Mouse (Mus musculus): Measurements from ENCODE around the gene Bag2.
A peak's percentile ranks its signal among the peaks of the same experiment; 100 is the strongest.
"Not testable (repeated sequence)": the region's sequence is repeated elsewhere in the genome, so short reads cannot be mapped to it uniquely, and the experiment has no call there.

Gene Bag2

DNA sequence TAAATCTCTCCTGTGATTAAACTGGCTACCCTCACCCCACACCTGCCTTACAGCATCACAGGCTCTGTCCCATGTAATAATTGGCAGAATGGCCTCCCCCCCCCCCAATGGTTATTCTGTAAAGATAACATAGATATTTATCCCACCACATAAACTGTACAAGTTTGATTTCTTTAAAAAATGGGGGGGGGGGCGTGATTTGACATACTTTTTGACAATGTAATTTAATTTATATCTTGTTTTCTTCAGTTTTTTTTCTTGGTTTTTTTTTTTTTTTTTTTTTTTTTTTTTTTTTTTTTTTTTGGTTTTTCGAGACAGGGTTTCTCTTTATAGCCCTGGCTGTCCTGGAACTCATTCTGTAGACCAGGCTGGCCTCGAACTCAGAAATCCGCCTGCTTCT is 7.9 kb downstream of the Bag2 start:
- DNase-seq (ENCODE audit: low spot score in 2 of 2) = not testable (repeated sequence)

DNA sequence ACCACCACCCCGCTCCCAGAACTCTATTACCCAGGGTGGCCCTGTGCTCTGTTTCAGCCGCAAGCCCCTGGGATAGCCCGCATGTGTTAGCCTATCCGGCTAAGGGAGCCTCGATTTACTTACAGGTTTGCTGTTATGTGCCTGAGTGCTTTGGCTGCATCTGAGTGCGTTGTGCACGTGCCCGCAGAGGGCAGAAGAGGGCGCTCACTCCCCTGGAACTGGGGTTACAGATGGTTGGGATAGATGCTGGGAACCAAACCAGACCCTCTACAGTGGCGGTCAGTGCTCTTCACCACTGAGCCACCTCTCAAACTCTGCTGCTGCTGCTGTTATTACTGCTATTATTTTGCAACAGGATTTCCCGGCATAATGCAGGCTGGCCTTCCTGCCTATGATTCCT is 8.5 kb downstream of the Bag2 start:
- DNase-seq (ENCODE audit: low spot score in 2 of 2) = no peak

DNA sequence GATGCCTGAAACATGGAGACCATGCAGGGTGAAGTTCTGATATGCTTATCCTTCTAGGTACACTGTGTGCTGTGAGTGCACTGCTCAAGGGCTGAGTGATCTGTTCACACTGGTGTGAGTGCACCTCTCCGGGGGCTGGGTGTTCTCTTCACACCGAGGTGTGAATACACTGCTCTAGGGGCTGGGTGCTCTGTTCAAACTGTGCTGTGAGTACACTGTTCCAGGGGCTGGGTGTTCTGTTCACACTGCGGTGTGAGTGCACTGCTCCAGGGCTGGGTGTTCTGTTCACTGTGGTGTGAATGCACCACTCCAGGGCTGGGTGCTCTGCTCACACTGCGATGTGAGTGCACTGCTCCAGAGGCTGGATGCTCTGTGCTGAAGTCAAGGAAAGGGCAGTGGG is 11.7 kb downstream of the Bag2 start:
- no peak for DNase-seq (ENCODE audit: low spot score in 2 of 2)

DNA sequence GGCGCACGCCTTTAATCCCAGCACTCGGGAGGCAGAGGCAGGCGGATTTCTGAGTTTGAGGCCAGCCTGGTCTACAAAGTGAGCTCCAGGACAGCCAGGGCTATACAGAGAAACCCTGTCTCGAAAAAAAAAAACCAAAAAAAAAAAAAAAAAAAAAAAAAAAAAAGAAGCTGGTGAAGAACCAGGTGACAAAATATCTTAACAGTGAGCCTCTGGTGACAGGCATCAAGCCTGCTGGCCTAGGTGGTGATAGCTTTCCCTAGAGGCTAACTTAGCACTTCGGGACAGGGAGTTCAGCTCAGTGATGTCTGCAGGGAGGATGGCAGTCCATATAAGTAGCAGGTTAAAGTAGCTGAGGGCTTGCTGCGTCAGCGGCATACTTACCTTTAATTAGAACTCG is 12.8 kb downstream of the Bag2 start:
- DNase-seq (ENCODE audit: low spot score in 2 of 2) = not testable (repeated sequence)

DNA sequence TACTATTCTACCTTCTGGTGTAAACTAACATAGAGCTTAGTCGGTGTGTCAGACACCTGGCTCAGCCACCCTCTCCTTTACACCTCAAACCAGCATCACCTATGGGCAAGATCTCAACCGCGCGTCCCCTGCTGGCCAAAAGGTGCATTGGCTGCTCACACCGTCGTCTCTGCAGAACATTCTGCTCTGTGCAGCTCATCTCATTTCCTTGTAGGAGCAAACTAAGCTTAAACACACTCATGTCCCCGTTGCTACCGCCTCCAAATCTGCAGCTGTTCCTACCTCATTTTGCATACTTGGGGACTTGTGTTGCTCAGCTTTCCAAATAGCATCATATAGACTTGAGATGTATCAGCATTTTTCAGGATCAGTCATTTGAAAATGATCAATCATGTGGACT is 14.7 kb downstream of the Bag2 start:
- DNase-seq (ENCODE audit: low spot score in 2 of 2) = no peak

DNA sequence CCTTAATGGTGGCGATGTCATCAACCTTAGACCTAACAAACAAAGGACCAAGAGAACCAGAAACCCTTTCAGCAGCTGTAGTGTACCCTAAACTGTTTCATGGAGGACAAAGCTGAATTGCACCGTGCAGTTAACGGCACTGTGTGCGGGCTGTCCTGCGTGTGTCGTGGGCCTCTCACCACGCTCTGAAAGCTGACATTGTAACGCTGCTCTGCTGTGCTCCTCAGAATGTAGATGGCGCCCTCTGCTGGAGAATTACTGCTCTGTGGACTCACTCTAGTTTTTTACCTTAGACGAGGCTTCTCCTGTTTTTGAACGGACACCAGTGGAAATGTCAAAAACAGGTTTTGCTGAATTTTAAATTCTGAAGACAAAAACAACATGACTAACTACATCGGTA is 18.3 kb downstream of the Bag2 start:
- DNase-seq (ENCODE audit: low spot score in 2 of 2) = peak; percentile 56 to 64

DNA sequence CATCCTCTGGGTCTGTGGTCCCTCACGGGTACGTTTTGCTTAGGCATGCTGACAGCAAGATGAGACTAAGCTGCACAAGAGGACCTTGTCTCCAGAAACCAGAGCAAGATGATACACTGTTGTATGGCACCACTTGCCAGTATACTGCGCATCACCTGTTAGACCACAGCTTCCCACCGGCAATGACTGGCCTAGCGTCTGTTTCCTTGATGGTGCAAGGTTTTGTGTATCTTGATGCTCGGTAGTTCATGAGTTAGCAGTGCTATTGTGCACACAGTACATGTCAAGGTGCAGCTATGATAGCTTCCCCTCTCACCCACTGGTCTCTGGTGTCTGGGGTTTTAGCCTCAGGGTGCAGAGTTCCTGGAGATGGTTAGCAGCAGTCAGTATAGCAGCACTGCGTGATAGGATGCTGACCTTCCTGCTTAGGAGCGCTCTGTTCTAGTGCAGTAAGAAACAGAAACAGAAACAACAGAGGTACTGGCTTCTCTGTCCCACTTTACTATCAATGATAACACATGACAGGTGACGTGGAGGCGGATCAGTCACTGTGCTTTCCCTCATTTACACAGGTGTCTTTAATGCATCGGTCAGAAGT is 18.8 kb downstream of the Bag2 start:
- no peak for DNase-seq (ENCODE audit: low spot score in 2 of 2)

DNA sequence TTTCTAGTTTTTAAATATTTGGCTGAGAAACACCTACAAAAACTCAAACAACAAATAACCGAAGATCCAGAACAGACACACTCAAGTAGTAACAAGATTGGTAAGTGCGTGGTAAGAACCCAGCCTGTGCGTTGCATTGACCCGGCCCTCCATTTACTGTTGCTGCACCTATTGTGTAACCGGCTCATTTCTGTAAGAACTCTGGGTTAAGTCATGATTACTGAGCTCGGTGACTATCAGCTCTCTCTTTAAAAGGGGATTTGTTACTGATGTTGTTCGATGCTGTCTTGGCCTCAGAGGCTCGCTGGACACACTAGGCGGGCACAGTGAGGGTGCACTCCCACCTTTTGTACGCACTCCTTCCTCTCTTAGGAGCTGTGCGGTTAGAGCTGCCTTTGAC is 19.3 kb downstream of the Bag2 start:
- DNase-seq (ENCODE audit: low spot score in 2 of 2) = no peak

DNA sequence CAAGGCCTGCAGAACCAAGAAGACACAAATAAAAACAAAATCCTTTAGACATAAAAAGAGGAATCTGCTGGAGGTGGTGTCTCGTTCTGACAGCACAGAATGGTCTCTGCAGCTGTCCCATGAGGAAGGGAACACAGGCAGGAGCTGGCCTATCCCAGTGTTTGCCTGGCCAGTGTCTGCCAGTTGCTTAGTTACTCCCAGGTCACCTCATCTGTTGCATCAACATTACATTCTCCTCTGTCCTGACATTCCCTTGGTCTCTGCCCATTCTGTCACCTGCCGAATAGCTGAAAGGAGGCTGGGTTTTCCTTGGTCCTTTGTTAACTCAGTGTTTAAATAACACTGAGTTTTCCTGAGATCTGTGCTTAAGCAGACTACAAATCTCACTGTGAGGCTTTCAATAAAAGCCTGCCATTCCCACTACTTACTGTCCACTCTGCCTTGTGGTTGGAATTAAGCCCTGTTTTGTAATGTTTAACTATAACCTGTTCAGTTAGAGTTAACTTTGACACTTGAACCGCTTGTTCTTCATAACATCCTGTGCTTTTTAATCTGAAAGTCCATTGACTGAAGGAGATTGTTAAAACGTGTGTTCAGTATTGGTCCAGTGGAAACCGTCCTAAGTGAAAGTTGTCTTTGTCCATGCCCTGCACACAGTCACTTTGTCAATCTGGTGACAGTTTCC is 23.5 kb downstream of the Bag2 start:
- DNase-seq (ENCODE audit: low spot score in 2 of 2) = no peak

DNA sequence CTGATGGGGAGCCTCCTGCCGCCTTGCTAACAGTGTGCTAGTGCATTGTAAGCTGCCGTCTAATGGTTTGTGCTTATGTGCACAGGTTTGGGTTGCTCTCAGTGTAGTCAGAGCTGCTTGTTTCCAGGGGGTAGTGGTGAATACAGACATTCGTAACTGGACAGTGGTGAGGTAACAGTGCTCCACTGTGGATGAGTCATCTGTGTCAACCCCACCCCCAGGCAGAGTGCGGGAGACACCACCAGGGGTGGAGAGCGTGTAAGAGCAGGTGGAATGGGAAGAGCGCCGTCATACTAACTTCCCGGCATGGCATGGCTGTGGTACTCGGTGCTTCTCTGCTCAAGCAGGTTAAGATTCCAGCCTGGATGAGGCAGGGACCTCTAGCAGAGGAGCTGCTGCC is 24.6 kb downstream of the Bag2 start:
- no peak for DNase-seq (ENCODE audit: low spot score in 2 of 2)

DNA sequence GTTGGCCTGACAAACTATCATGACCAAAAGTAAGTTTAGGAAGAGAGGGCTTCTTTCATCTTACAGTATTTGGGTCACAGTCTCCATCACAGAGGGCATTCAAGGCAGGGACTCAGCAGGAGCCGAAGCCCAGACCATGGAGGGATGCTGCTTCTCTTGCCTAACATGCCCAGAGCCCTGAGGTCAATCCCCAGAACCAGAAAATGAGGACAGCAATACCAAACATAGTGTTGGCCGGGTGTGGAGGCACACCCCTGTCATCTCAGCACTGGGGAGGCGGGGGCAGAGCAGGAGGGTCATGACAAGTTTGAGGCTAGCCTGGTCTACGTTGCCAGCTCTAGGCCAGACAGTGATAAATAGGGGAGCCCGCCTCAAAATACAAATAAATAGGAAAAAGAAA is 32.5 kb downstream of the Bag2 start:
- DNase-seq (ENCODE audit: low spot score in 2 of 2) = no peak

DNA sequence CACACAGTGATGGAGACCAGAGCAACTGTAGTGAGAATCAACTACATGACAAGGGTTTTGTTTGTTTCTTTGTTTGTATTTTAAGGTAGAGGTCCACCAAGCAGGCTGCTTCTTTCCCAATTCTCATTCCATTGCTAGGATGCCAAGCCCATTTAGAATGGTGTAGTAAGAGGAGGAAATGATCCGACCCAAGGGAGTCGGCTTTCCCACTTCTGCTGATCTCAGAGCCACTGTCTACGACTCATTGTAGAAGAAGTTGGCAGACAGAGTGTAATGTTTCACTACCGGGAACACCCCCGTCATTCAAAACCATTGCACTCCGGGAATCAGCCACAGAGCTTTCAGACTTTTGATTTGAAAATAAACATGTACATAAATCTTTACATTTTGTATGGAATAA is 33.1 kb downstream of the Bag2 start:
- no peak for DNase-seq (ENCODE audit: low spot score in 2 of 2)

DNA sequence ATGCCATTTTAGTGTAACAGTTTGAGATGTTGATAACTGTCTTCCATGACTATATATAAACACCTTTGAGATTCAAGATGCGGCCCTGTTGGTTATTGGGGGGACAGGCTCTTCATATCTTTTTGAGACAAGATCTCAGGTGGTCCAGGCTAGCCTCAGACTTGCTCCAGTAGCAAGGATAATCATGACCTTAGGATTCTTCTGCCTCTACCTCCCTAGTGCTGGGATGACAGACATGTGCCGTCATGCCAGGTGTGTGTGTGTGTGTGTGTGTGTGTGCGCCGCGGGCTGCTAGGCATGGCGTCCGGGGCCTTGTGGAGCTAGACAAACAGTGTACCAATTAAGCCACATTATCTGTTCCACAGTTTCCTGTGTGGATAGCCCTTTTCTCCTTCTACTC is 36.6 kb downstream of the Bag2 start:
- DNase-seq (ENCODE audit: low spot score in 2 of 2) = no peak

DNA sequence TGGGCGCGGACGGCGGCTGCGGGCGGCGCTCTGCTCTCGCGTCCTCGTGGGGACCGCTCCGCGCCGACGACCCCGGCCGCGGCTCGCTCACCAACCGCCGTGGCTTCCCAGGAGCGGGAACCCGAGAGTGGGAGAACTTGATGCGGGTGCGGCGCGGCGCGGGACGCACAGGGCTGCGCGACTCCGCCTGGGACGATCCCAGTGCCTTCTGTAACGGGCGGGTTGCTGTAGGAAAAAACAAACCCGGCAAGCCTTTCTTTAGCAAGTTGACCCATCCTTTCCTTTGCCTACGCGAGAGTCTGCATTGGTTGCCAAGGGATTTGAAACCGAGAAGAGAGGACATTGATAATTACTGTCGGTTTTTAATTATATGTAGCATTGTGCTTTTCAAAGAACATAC is 37.4 kb downstream of the Bag2 start:
- no peak for DNase-seq (ENCODE audit: low spot score in 2 of 2)

DNA sequence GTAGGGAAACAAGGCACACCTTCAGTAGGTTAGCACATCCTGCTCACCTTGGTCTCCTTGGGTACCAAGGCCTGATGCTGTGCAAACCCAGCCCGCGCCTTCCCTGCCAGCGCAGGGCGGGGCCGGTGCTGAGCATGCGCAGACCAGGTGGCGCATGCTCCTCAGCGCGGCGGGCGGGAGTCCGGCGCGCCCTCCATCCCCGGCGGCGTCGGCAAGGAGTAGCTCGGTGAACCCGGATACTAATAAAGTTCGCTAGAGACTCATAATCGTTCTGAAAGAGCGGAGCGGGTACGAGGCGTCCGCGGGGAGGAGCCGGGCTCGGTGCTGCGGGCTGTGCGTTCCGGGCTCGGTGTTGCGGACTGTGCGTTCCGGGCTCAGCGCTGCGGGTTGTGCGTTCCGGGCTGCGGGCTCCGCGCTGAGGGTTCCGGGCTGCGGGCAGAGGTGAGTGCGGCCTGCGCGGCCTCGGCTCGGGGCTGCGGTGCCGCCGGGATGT is 37.8 kb downstream of the Bag2 start, which contains the start of gene Rab23:
TSS of gene Rab23 (plus strand) at position 155 of the 493 bp plus-strand sequence.
- DNase-seq (ENCODE audit: low spot score in 2 of 2) = peak; percentile 67 to 75

DNA sequence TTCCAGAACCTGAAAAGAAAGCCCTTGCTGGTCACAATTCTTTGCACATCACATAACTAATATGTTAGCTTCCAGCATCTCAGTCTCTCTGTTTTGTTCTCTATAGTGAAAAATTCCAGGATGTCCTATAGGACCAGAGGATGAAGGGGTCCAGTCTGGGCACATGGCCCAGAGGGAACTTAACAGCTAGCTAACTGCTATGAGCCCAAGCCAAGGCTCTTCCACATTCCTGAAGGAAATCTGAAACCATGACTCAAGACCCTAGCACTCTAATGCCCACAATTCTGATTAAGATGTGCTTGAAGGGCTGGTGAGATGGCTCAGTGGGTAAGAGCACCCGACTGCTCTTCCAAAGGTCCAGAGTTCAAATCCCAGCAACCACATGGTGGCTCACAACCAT is 40.0 kb downstream of the Bag2 start:
- DNase-seq (ENCODE audit: low spot score in 2 of 2) = no peak

DNA sequence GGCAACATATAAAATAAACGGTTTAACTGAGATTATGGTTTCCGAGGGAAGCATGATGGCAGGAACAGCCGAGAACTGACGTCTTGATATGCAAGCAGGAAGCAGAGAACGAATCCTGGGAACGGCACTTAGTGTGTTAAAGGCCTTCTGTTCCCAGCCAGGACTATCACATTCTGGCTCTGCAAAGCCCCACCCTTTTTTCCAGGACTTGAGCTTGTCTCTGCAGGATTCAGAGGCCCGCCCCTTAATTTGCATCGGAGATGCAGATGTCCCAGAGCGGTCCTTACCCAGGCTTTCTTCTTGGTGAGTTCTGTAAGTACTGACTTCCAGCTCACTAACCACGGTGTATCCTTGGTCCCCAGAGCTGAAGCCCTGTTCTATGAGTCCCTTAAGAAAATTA is 42.8 kb downstream of the Bag2 start:
- DNase-seq (ENCODE audit: low spot score in 2 of 2) = no peak

DNA sequence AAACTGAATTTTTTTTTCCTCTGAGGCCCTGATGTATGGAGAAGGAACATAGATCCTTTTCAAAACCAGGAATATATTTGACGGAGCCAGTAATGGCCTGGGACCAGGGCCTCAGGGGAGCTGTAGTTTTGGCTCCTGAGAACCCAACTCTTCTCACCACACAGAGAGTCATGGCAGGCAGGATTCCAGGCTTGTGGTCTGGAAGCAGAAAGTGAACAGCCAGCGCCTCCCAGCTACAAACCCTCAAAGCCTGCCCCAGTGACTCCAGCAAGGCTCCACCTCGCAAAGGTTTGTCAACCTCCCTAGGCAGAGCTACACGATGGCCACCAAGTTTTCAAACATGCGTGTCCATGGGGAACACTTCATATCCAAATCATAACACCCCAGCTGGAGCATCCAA is 45.6 kb downstream of the Bag2 start:
- no peak for DNase-seq (ENCODE audit: low spot score in 2 of 2)

DNA sequence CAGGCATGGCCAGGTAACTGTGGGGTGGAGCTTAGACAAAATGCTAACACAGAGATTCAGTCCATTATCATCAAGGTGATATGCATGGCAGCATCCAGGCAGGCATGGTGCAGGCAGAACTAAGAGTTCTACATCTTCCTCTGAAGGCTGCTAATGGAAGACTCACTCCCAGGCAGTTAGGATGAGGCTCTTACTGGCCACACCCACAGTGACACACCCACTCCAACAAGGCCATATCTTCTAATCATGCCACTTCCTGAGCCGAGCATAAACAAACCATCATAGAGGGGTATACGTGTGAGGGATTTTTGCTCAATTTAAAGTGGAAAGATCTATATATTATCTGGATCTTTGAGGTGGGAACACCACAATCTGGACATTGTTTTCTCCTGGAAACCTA is 48.0 kb downstream of the Bag2 start:
- DNase-seq (ENCODE audit: low spot score in 2 of 2) = no peak

DNA sequence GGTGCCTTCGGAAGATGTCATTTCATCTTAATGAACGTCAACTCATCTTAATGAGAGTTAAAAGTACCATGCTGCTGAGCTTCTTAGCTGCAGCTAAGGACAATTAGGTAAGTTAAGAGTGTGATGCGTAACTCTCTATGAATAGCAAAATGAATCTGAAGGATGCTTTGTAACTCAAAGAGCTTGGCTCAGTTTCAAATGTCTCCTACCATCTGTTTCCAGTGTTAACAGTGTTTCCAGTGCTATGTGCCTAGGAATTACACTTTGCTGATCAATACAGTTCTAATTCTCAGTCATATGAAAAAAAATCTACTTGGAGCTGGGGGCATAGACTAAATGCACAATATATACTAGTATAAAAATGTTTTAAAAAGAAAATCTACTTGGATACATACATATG is 56.4 kb downstream of the Bag2 start:
- DNase-seq (ENCODE audit: low spot score in 2 of 2) = no peak

DNA sequence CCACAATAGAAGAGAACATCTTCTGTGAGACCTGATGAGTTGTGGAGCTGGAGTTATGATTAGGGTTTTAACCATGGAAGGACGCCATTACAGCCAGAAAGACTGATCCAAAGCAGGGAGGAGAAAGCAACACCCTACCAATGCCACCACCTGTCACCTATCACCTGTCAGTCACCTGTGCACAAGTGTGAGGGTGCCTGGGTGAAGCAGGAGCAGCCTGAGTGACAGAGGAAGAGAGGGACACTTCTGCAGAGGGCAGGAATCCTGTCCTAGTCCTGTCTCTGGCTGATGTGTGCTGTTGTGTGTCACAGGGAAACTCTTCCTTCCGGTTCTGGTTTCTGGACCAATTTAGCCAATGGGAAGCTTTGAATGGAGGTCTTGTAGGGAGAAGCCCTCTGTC is 61.6 kb downstream of the Bag2 start:
- DNase-seq (ENCODE audit: low spot score in 2 of 2) = no peak

All from spleen, postnatal 36 days (tissue).